Mouse (Mus musculus) intestine, embryonic 14.5 days (tissue): ENCODE results near the gene Hebp1. TPM values are rescaled to one million over a fixed set of nuclear protein-coding genes. Genes with fewer than 3 reads are reported as not detected.

Experiments used
- ATAC-seq: fragments of 200-750 bp; cut with Nextera tagmentation; replicated peaks from 2 replicates; pipeline ENCODE4 v1.8.0; 2017; ENCODE audit warnings: low read depth, moderate number of reproducible peaks, moderate TSS enrichment, moderate library complexity; ENCODE audit not compliant: low FRiP score, low TSS enrichment
- DNase-seq: peaks from one replicate; pipeline ENCODE4 v3.0.0-alpha.2; 2018; ENCODE audit warnings: low spot score
- H3K27ac ChIP-seq: fragments of 300-500 bp; sonication (generic); 2 replicates; pipeline ENCODE4 v1.5.1; 2014; ENCODE audit warnings: low read depth, mild to moderate bottlenecking, control low read depth
- H3K27me3 ChIP-seq: fragments of 300-500 bp; sonication (generic); replicated peaks from 2 replicates; pipeline ENCODE4 v1.6.1; 2014; ENCODE audit warnings: low read length, control low read depth; ENCODE audit not compliant: control insufficient read depth, insufficient read depth
- H3K36me3 ChIP-seq: fragments of 300-500 bp; sonication (generic); 2 replicates; pipeline ENCODE4 v1.6.1; 2014; ENCODE audit warnings: low read length, control low read depth; ENCODE audit not compliant: control insufficient read depth, insufficient read depth
- H3K4me1 ChIP-seq: fragments of 300-500 bp; sonication (generic); replicated peaks from 2 replicates; pipeline ENCODE4 v1.6.1; 2014; ENCODE audit warnings: low read length, control low read depth, mixed read lengths; ENCODE audit not compliant: control insufficient read depth, insufficient read depth
- H3K4me2 ChIP-seq: fragments of 300-500 bp; sonication (generic); 2 replicates; pipeline ENCODE4 v1.6.1; 2014; ENCODE audit warnings: low read length
- H3K4me3 ChIP-seq: fragments of 300-500 bp; sonication (generic); 2 replicates; pipeline ENCODE4 v1.5.1; 2014; ENCODE audit warnings: low read depth, low read length, control low read depth, mixed read lengths
- H3K9ac ChIP-seq: fragments of 300-500 bp; sonication (generic); 2 replicates; pipeline ENCODE4 v1.6.1; 2014; ENCODE audit warnings: mild to moderate bottlenecking, low read length
- H3K9me3 ChIP-seq: fragments of 300-500 bp; sonication (generic); 2 replicates; pipeline ENCODE4 v1.6.1; 2016; ENCODE audit warnings: low read length, control low read depth; ENCODE audit not compliant: control insufficient read depth
- WGBS: fragments of 180-500 bp; shearing (Covaris S2); extraction: QIAGEN DNeasy Blood & Tissue Kit; methylation state at CpG from one replicate; pipeline ENCODE4 v1.1.7; 2014; 5-methylcytosine and 5-hydroxymethylcytosine counted together
- polyA plus RNA-seq: library from polyadenylated mRNA; unstranded; fragments of >200 nt; fragmentation: Nextera tagmentation; extraction: Ambion mirVana; gene quantifications from 2 replicates; pipeline ENCODE4 v1.2.1, GENCODE M21; 2014

Hebp1 gene
- polyA plus RNA-seq, 1 experiment from 2014 or later = 14.7 TPM

DNA sequence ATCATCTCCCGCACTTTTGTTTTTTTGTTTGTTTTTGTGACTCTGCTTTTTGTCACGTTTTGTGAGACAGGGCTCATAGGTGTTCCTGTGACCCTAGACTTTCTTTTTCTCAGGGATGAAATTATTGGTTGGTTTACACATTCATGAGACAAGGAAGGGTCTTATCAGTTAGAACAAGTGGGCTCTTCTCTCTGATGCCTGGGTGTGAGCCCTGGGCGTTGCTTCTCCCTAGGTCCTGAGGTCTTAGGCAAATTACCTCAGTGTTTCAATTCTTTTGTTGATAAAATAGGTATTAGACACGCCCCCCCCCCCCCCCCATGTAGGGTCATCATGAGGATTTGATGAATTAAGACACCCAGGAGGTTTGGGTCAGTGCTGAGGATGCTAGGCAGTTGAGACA is 7.0 kb upstream of the Hebp1 start:
- H3K4me2 ChIP-seq = no peak overlapping the region
- H3K9me3 ChIP-seq = no peaks in the 10 kb centered on the region
- ATAC-seq (no peak), DNase-seq (no peak)
- H3K4me1 ChIP-seq = 0 out of 2 replicates have a peak, but pooled peaks cover 4% of the 10 kb centered on the region
- no peak overlapping the region for H3K27ac ChIP-seq
- WGBS = 68% methylated on average over 4 of the region's 4 CpGs
- no peak overlapping the region for H3K9ac ChIP-seq
- no peak overlapping the region for H3K4me3 ChIP-seq
- no peaks in the 10 kb centered on the region for H3K27me3 ChIP-seq
- H3K36me3 ChIP-seq = no peaks in the 10 kb centered on the region; the same call in 1 of the 2 replicates

DNA sequence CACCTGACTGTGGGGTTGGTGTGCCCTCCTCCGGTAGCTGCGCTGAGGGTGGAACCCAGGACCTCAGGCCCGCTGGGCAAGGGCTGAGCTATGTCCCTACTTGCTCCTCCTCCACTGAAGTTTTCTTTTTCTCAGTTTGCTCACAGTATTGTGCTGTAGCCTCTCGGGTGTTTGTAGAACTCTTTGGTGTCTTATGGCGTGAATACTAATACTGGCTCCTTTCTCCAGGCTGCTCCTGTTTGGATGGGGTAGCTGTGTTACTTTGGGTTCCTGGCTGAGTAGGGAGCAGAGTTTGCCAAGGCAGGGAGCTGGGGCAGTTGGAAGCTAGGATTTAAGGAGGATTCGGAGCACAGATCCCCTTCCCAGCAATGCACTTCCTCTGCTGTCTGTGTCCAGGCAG is 5.9 kb upstream of the Hebp1 start:
- H3K9ac ChIP-seq = no peak overlapping the region
- H3K27ac ChIP-seq = no peak overlapping the region
- no peaks in the 10 kb centered on the region for H3K36me3 ChIP-seq
- DNase-seq = no peak
- H3K4me1 ChIP-seq = 0 out of 2 replicates have a peak, but pooled peaks cover 5% of the 10 kb centered on the region
- H3K9me3 ChIP-seq = no peaks in the 10 kb centered on the region
- H3K4me2 ChIP-seq = no peak overlapping the region
- no peaks in the 10 kb centered on the region for H3K27me3 ChIP-seq
- ATAC-seq = no peak
- 67% methylated on average over 6 of the region's 6 CpGs for WGBS
- H3K4me3 ChIP-seq = no peak overlapping the region

DNA sequence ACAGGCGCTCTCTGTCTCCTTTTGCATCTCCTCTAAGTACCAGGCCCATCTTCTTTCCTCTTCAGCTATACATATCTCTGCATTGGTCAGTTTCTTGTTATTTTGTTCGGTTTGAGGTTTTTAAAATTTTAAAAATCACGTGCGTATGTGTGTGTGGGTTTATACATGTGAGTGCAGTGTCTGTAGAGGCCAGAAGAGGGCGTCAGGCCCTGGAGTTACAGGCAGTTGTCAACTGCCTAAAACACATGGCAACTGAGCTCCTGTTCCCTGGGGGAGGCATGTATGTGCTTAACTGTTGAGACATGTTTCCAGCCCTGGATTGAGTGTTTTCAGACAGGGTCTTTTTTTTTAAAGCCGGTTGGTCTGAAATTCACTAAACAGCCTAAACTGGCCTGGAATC is 4.8 kb upstream of the Hebp1 start:
- H3K27ac ChIP-seq = no peak overlapping the region
- no peaks in the 10 kb centered on the region for H3K9me3 ChIP-seq
- H3K9ac ChIP-seq = no peak overlapping the region
- no peaks in the 10 kb centered on the region for H3K36me3 ChIP-seq
- 93% methylated on average over 6 of the region's 6 CpGs for WGBS
- no peaks in the 10 kb centered on the region for H3K27me3 ChIP-seq
- H3K4me1 ChIP-seq = 0 out of 2 replicates have a peak, but pooled peaks cover 10% of the 10 kb centered on the region
- no peak overlapping the region for H3K4me2 ChIP-seq
- no peak overlapping the region for H3K4me3 ChIP-seq
- DNase-seq (no peak), ATAC-seq (no peak)

DNA sequence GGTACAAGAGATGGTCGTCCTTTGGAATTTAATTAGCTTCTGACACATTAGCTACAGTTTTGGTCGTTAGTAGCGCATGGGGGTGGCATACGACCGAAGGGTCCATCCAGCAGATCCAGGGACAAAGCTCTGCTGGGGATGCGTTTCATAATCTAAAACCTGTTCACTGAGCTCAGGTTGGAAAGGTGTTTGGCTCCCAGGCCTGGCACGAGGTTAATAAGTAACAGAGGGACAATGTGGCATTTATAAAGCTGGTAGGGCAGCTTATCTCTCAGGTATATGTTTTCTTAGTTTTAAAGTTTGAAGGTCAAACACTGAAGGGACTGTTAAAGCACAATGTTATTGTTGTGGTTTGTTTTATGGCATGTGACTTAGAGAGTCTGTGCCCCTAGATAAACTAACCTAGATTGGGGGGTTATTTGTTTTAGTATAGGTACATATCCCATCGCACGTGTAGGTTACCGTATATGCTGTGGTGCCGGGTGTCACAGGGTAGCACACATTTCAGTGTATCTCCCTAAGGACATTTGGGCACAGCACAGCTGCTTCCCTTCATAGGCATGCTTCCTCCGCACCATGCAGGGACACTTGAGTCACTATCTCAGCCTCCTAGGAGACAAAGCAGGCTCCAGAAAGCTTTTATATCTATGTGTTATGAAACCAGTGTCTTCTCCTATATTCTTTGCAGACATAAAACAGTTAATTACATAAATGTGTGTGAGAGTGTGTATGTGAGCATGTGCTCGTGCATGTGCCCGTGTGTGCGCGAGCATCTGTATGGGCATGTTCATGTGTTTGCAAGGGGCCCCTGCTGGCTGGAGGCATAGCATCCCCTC is 2.5 kb upstream of the Hebp1 start:
- ATAC-seq (peak; percentile 76), DNase-seq (peak; percentile 63)
- no peak overlapping the region for H3K4me3 ChIP-seq
- H3K4me2 ChIP-seq = peak overlapping the region; percentile 91
- H3K27me3 ChIP-seq = no peaks in the 10 kb centered on the region
- no peak overlapping the region for H3K9ac ChIP-seq
- WGBS = 70% methylated on average over 16 of the region's 16 CpGs
- H3K27ac ChIP-seq = peak overlapping the region; percentile 51
- H3K9me3 ChIP-seq = no peaks in the 10 kb centered on the region
- 0 out of 2 replicates have a peak, but pooled peaks cover 10% of the 10 kb centered on the region for H3K4me1 ChIP-seq
- H3K36me3 ChIP-seq = no peaks in the 10 kb centered on the region

DNA sequence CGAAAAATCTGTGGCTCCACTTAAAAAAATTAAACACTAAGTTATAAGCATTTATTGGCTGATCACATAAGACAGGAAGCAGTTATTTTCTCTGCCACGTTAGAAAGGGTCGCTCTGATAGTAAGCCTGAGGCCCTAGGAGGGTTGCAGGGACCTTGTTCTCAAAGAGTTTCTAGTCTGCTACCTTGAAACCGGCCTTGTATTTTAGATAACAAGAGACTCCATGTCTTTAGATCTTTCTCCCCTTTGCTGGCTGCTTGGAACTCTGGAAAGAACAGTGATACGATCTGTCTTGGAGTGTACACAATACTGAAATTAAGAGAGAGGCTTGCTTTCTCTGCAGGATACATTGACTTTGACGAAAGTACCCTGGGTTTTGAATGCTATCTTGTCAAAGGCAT is 904 bp upstream of the Hebp1 start:
- Histone ChIP-seq H3K4me1 (0 out of 2 replicates have a peak, but pooled peaks cover 10% of the 10 kb centered on the region), H3K9me3 (no peaks in the 10 kb centered on the region), H3K36me3 (no peaks in the 10 kb centered on the region), H3K4me3 (peak overlapping the region; percentile 82), H3K9ac (peak overlapping the region; percentile 76), H3K27ac (peak overlapping the region; percentile 64), H3K4me2 (peak overlapping the region; percentile 91), H3K27me3 (no peaks in the 10 kb centered on the region)
- DNase-seq = no peak
- 45% methylated on average over 6 of the region's 6 CpGs for WGBS
- ATAC-seq = no peak

DNA sequence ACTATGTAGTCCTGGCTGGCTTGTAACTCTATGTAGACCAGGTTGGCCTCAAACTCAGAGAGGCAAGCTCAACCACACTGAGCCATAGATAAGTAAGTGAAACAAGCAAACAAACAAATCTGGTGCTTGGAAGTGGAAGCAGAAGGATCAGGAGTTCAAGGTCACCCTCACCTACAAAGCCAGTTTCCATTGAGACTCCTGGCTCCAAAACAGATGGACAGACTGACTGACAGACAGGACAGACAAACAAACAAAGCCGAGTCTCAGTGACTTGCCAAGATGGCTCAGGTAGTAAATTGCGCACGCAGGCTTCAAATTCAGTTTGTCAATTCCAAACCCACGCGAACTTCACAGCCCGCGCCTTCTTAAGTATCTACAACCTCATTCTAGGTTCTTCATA is 376 bp downstream of the Hebp1 start:
- 20% methylated on average over 7 of the region's 7 CpGs for WGBS
- H3K36me3 ChIP-seq = no peaks in the 10 kb centered on the region
- H3K4me3 ChIP-seq = peak overlapping the region; percentile 82
- 0 out of 2 replicates have a peak, but pooled peaks cover 10% of the 10 kb centered on the region for H3K4me1 ChIP-seq
- H3K9ac ChIP-seq = peak overlapping the region; percentile 76
- no peak overlapping the region for H3K27ac ChIP-seq
- H3K9me3 ChIP-seq = no peaks in the 10 kb centered on the region
- no peaks in the 10 kb centered on the region for H3K27me3 ChIP-seq
- no peak for ATAC-seq
- H3K4me2 ChIP-seq = peak overlapping the region; percentile 91
- DNase-seq = no peak

DNA sequence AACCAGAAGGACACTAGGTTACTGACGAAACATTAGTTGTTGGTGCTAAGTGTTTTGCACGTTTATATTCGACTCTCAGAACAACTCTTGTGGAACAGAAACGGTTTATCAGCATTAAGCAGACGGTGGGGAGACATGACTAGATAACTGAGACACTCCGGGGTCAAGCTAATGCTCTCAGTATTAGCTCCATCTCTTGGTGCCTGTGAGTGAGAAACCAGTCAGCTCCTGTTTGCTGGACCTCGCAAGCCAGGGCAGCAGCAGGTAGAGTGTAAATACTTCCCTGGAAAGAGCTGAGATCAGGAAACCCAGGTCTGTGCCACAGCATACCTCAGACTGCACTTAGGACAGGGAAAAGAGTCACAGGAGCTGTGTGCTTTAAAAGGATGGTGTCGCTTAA is 1.1 kb downstream of the Hebp1 start:
- ATAC-seq (no peak), DNase-seq (no peak)
- Histone ChIP-seq H3K4me3 (no peak overlapping the region), H3K27ac (no peak overlapping the region), H3K9ac (no peak overlapping the region), H3K4me1 (0 out of 2 replicates have a peak, but pooled peaks cover 10% of the 10 kb centered on the region), H3K27me3 (no peaks in the 10 kb centered on the region), H3K36me3 (no peaks in the 10 kb centered on the region), H3K9me3 (no peaks in the 10 kb centered on the region), H3K4me2 (no peak overlapping the region)
- 64% methylated on average over 8 of the region's 8 CpGs for WGBS

DNA sequence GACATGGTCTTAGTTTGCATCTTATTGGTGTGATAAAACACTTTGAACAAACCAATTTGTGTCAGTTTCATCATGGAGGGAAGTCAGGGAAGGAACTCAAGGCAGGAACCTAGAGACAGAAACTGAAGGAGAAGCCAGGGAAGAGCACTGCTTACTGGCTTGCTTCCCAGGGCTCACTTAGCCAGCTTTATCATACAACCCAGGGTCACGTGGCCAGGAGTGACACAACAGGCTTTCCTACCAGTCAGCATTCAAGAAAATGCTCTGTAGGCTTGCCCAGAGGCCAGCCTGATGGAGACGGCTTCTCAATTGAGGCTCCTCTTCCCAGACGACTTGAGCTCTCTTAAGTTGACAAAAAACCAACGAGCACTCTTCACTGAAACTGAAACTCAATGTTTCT is 2.9 kb downstream of the Hebp1 start:
- no peaks in the 10 kb centered on the region for H3K27me3 ChIP-seq
- ATAC-seq (no peak), DNase-seq (no peak)
- H3K4me2 ChIP-seq = no peak overlapping the region
- H3K9me3 ChIP-seq = no peaks in the 10 kb centered on the region
- 71% methylated on average over 4 of the region's 4 CpGs for WGBS
- no peak overlapping the region for H3K9ac ChIP-seq
- no peak overlapping the region for H3K4me3 ChIP-seq
- H3K27ac ChIP-seq = no peak overlapping the region
- no peaks in the 10 kb centered on the region for H3K36me3 ChIP-seq
- 0 out of 2 replicates have a peak, but pooled peaks cover 6% of the 10 kb centered on the region for H3K4me1 ChIP-seq

DNA sequence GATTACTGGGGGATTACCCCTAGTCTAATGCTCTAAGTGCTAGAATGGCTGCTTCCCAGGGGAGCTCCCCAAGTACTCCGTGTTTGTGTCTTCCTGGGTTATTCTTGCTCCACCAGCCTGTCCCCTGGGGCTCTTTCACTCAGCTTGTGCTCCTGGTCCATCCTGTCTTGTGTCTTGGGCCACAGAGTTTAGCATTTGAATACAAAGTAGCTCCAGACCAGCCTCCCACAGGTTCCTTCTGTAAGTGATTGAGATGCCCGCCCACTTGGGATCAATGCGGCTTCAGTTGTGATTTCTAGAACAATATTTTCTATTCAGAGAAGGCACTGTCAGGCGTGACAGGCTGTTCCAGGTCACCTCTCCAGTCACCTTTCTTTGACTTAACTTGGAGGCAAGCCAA is 4.1 kb downstream of the Hebp1 start:
- Histone ChIP-seq H3K4me2 (no peak overlapping the region), H3K4me1 (0 out of 2 replicates have a peak, but pooled peaks cover 4% of the 10 kb centered on the region), H3K9ac (no peak overlapping the region), H3K36me3 (no peaks in the 10 kb centered on the region), H3K27me3 (no peaks in the 10 kb centered on the region), H3K27ac (no peak overlapping the region), H3K4me3 (no peak overlapping the region), H3K9me3 (no peaks in the 10 kb centered on the region)
- 56% methylated on average over 4 of the region's 4 CpGs for WGBS
- DNase-seq (no peak), ATAC-seq (no peak)
